32 mouse cellular contexts compared by ENCODE assay signal in the genomic region with DNA sequence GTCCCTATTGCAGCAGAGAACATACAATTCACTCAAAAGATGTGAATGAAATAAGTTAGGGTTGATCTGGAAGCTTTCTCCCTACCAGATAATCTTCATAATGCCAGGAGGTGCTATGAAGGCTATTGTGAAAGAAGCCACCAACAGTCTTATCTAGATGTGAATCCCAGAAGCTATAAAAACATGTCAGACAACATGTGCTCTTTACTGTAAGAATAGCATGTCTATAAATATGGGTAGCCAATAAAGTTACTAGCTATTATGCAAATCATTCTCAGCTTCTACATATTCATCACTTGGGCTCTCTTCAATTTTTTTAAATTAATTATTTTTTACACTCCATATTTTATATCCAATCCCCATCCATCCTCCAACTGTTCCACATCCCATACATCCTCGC.
"Had no signal": no experiment of that assay in that cellular context is flagged by ENCODE, and none has a peak within 500 bp of the region (broad histone marks: within the 10 kb centered on the region; RNA-seq: fewer than 3 reads in every experiment).

No protein-coding gene starts in this region.

- H3K27me3 ChIP-seq: limb, embryonic 12.5 days; limb, embryonic 13.5 days; limb, embryonic 15.5 days; liver, embryonic 12.5 days; liver, embryonic 13.5 days; liver, embryonic 15.5 days; lung, embryonic 15.5 days; megakaryocyte, embryonic 14.5 days; midbrain, embryonic 12.5 days; midbrain, embryonic 13.5 days; midbrain, embryonic 15.5 days; neural tube, embryonic 12.5 days had no signal

- H3K4me2 ChIP-seq: limb, embryonic 12.5 days; limb, embryonic 13.5 days; limb, embryonic 15.5 days; liver, embryonic 11.5 days; liver, embryonic 12.5 days; liver, embryonic 13.5 days; liver, embryonic 15.5 days; lung, embryonic 14.5 days; lung, embryonic 15.5 days; midbrain, embryonic 11.5 days; midbrain, embryonic 12.5 days; midbrain, embryonic 13.5 days; midbrain, embryonic 15.5 days; neural tube, embryonic 12.5 days had no signal

- H3K9me3 ChIP-seq: limb, embryonic 10.5 days; limb, embryonic 12.5 days; limb, embryonic 13.5 days; limb, embryonic 15.5 days; liver, embryonic 12.5 days; liver, embryonic 13.5 days; liver, embryonic 15.5 days; lung, embryonic 15.5 days; midbrain, embryonic 10.5 days; midbrain, embryonic 12.5 days; midbrain, embryonic 13.5 days; midbrain, embryonic 15.5 days; neural tube, embryonic 12.5 days had no signal

- H3K4me3 ChIP-seq: limb, embryonic 10.5 days; limb, embryonic 12.5 days; limb, embryonic 13.5 days; limb, embryonic 15.5 days; liver, embryonic 12.5 days; liver, embryonic 13.5 days; liver, embryonic 15.5 days; lung, embryonic 15.5 days; megakaryocyte, embryonic 14.5 days; midbrain, embryonic 10.5 days; midbrain, embryonic 12.5 days; midbrain, embryonic 13.5 days; midbrain, embryonic 15.5 days; myocyte; neural tube, embryonic 12.5 days had no signal

- H3K36me3 ChIP-seq: limb, embryonic 10.5 days; limb, embryonic 12.5 days; limb, embryonic 13.5 days; limb, embryonic 15.5 days; liver, embryonic 12.5 days; liver, embryonic 13.5 days; liver, embryonic 15.5 days; lung, embryonic 15.5 days; midbrain, embryonic 10.5 days; midbrain, embryonic 12.5 days; midbrain, embryonic 13.5 days; midbrain, embryonic 15.5 days; neural tube, embryonic 12.5 days had no signal

- H3K9ac ChIP-seq: limb, embryonic 12.5 days; limb, embryonic 13.5 days; limb, embryonic 15.5 days; liver, embryonic 12.5 days; liver, embryonic 13.5 days; liver, embryonic 14.5 days; liver, embryonic 15.5 days; liver, postnatal 0 days; lung, embryonic 14.5 days; lung, embryonic 15.5 days; midbrain, embryonic 12.5 days; midbrain, embryonic 13.5 days; midbrain, embryonic 15.5 days; neural tube, embryonic 12.5 days had no signal

- DNase-seq: left cerebral cortex, postnatal 4 days; liver; liver, embryonic 13.5 days; liver, postnatal 0 days; lung, adult 18-20 months; lung, adult 2 months; lung, embryonic 14.5 days; lung, postnatal 10 days; lung, postnatal 14 days; lung, postnatal 36 days; lung, postnatal 4 days; midbrain, embryonic 14.5 days had no signal

- H3K4me1 ChIP-seq: limb, embryonic 10.5 days; limb, embryonic 12.5 days; limb, embryonic 13.5 days; limb, embryonic 15.5 days; liver, embryonic 12.5 days; liver, embryonic 13.5 days; liver, embryonic 15.5 days; lung, embryonic 15.5 days; megakaryocyte, embryonic 14.5 days; midbrain, embryonic 10.5 days; midbrain, embryonic 12.5 days; midbrain, embryonic 13.5 days; midbrain, embryonic 15.5 days; neural tube, embryonic 12.5 days had no signal

- H3K27ac ChIP-seq: limb, embryonic 10.5 days; limb, embryonic 12.5 days; limb, embryonic 13.5 days; limb, embryonic 15.5 days; liver, embryonic 12.5 days; liver, embryonic 13.5 days; liver, embryonic 14.5 days; liver, embryonic 15.5 days; lung, embryonic 15.5 days; macrophage; midbrain, embryonic 10.5 days; midbrain, embryonic 12.5 days; midbrain, embryonic 13.5 days; midbrain, embryonic 15.5 days; neural tube, embryonic 12.5 days had no signal

- ATAC-seq: liver, embryonic 12.5 days; liver, postnatal 0 days; lung, postnatal 0 days; midbrain, embryonic 13.5 days; midbrain, embryonic 15.5 days; midbrain, embryonic 16.5 days had no signal
